Mouse (Mus musculus) ES-Bruce4 (cell line): Measurements from ENCODE around the gene Deup1. TPM values are rescaled to one million over a fixed set of nuclear protein-coding genes. Genes with fewer than 3 reads are reported as not detected.

Experiments
- H3K27ac ChIP-seq: 2 replicates; pipeline ENCODE4 v1.5.1; 2012; ENCODE audit warnings: low read length, inconsistent platforms; ENCODE audit not compliant: insufficient read depth
- H3K27me3 ChIP-seq: 2 replicates; pipeline ENCODE4 v1.6.1; 2012; ENCODE audit warnings: mild to moderate bottlenecking, low read length, inconsistent platforms; ENCODE audit not compliant: control insufficient read depth, poor library complexity, insufficient read depth, severe bottlenecking
- H3K36me3 ChIP-seq: 2 replicates; pipeline ENCODE4 v1.6.1; 2012; ENCODE audit warnings: inconsistent platforms, mild to moderate bottlenecking, low read length, moderate library complexity; ENCODE audit not compliant: control insufficient read depth, poor library complexity, insufficient read depth, severe bottlenecking
- H3K4me1 ChIP-seq: one replicate; pipeline ENCODE4 v1.8.1; 2011; ENCODE audit warnings: low read length; ENCODE audit not compliant: control insufficient read depth, insufficient read depth
- H3K4me3 ChIP-seq: 2 replicates; pipeline ENCODE4 v1.5.1; 2011; ENCODE audit warnings: low read depth, mild to moderate bottlenecking, low read length
- H3K9ac ChIP-seq: 2 replicates; pipeline ENCODE4 v1.6.1; 2012; ENCODE audit warnings: low read depth, mild to moderate bottlenecking, inconsistent platforms; ENCODE audit not compliant: poor library complexity, severe bottlenecking
- H3K9me3 ChIP-seq: replicated peaks from 2 replicates; pipeline ENCODE4 v1.6.1; 2012; ENCODE audit warnings: mild to moderate bottlenecking, low read length, inconsistent platforms; ENCODE audit not compliant: control insufficient read depth, poor library complexity, insufficient read depth, severe bottlenecking
- CTCF ChIP-seq: IDR thresholded peaks from one replicate; pipeline ENCODE4 v1.8.1; 2011; ENCODE audit warnings: low read depth, low read length
- EP300 ChIP-seq: IDR thresholded peaks from 2 replicates; pipeline ENCODE4 v1.6.1; 2011; ENCODE audit warnings: low read depth, low read length; ENCODE audit not compliant: insufficient read depth
- POLR2A ChIP-seq: IDR thresholded peaks from one replicate; pipeline ENCODE4 v1.8.1; 2011; ENCODE audit warnings: low read length; ENCODE audit not compliant: insufficient read depth
- polyA plus RNA-seq: library from polyadenylated mRNA; stranded (reverse); fragments of >200 nt; gene quantifications from 2 replicates; pipeline ENCODE4 v1.2.4, GENCODE M21; 2011; ENCODE audit warnings: low read depth; ENCODE audit not compliant: missing spikeins, insufficient read depth, insufficient read length

The Deup1 gene
- polyA plus RNA-seq, 1 experiment = not detected

GRCm38 (mm10) chr9:15533336-15534070 lies 94.2 kb downstream of the Deup1 start:
- Histone ChIP-seq H3K27ac (no peak overlapping the region), H3K9ac (no peak overlapping the region), H3K27me3 (no peaks in the 10 kb centered on the region), H3K36me3 (no peaks in the 10 kb centered on the region), H3K4me3 (no peak overlapping the region), H3K9me3 (no peaks in the 10 kb centered on the region), H3K4me1 (no peaks in the 10 kb centered on the region)
- TF ChIP-seq POLR2A (no peak), EP300 (no peak), CTCF (no peak)

- Histone ChIP-seq H3K27me3 (no peaks in the 10 kb centered on the region), H3K36me3 (no peaks in the 10 kb centered on the region), H3K4me3 (no peak overlapping the region), H3K27ac (no peak overlapping the region), H3K4me1 (no peaks in the 10 kb centered on the region), H3K9ac (no peak overlapping the region), H3K9me3 (no peaks in the 10 kb centered on the region)
- TF ChIP-seq CTCF = no peak
- TF ChIP-seq EP300 = no peak
Observed at GRCm38 (mm10) chr9:15531204-15531603, 96.5 kb downstream of the Deup1 start.

GRCm38 (mm10) chr9:15529965-15530320 lies 97.8 kb downstream of the Deup1 start:
- Histone ChIP-seq H3K27ac (no peak overlapping the region), H3K4me3 (no peak overlapping the region), H3K9me3 (no peaks in the 10 kb centered on the region), H3K9ac (no peak overlapping the region), H3K4me1 (no peaks in the 10 kb centered on the region), H3K36me3 (no peaks in the 10 kb centered on the region), H3K27me3 (no peaks in the 10 kb centered on the region)
- TF ChIP-seq EP300 (no peak), CTCF (no peak), POLR2A (no peak)

GRCm38 (mm10) chr9:15529275-15529964 lies 98.3 kb downstream of the Deup1 start:
- Histone ChIP-seq H3K9ac (no peak overlapping the region), H3K4me3 (no peak overlapping the region), H3K27me3 (no peaks in the 10 kb centered on the region), H3K36me3 (no peaks in the 10 kb centered on the region), H3K4me1 (no peaks in the 10 kb centered on the region), H3K9me3 (no peaks in the 10 kb centered on the region), H3K27ac (no peak overlapping the region)
- no peak for TF ChIP-seq POLR2A
- no peak for TF ChIP-seq EP300
- no peak for TF ChIP-seq CTCF

- Histone ChIP-seq H3K9ac (no peak overlapping the region), H3K4me1 (no peaks in the 10 kb centered on the region)
- TF ChIP-seq EP300 (no peak), POLR2A (no peak), CTCF (no peak)
Observed at GRCm38 (mm10) chr9:15528368-15528767, 99.4 kb downstream of the Deup1 start.

GRCm38 (mm10) chr9:15527846-15528245 lies 99.9 kb downstream of the Deup1 start:
- H3K9me3 ChIP-seq = no peaks in the 10 kb centered on the region
- no peak overlapping the region for H3K4me3 ChIP-seq
- no peaks in the 10 kb centered on the region for H3K27me3 ChIP-seq
- H3K4me1 ChIP-seq = no peaks in the 10 kb centered on the region
- TF ChIP-seq CTCF = no peak
- no peak for TF ChIP-seq POLR2A
- no peak for TF ChIP-seq EP300
- no peak overlapping the region for H3K27ac ChIP-seq
- no peak overlapping the region for H3K9ac ChIP-seq
- no peaks in the 10 kb centered on the region for H3K36me3 ChIP-seq

More at GRCm38 (mm10) chr9:15528368-15528767, 99.4 kb downstream of the Deup1 start:
- H3K27ac ChIP-seq = no peak overlapping the region
- no peaks in the 10 kb centered on the region for H3K36me3 ChIP-seq
- no peaks in the 10 kb centered on the region for H3K27me3 ChIP-seq
- no peaks in the 10 kb centered on the region for H3K9me3 ChIP-seq
- H3K4me3 ChIP-seq = no peak overlapping the region
